Mouse (Mus musculus) right cerebral cortex, postnatal 10 days (tissue): ENCODE measurements at regions not wholly inside any gene's neighbourhood (a gene's known extent, or its start where the extent isn't known, plus 50 kb on each side); places are given as distances from the start of the nearest gene placed in this dataset.

ENCODE experiments used
- DNase-seq, 2 experiments: peaks; one replicate each; pipeline ENCODE4 v3.0.0; 2021; ENCODE audit warnings: low spot score in 2 of 2

DNA sequence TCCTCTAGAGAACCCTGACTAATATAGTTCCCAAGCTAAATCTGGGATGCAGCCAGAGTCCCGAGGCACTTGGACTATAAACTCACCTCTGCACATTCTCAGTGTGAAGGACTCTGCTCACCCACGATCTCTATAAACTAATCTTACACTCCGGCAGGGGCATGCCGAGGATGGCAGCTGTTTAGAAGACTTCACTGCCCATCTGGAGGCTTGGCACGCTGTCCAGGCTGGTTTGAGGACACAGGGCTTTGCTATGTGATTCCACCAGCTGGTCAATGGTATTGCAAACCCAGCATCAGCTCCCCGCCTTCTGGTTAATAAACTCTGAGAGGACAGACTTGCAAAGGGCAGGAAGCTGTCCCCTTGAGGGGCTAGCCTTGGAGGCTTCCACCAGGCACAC is 153.3 kb upstream of the Irx3 start:
- DNase-seq = peak; percentile 31

- no peak for DNase-seq
These were observed 151.1 kb upstream of the Irx3 start for GRCm38 (mm10) chr8:91952981-91953380.

DNA sequence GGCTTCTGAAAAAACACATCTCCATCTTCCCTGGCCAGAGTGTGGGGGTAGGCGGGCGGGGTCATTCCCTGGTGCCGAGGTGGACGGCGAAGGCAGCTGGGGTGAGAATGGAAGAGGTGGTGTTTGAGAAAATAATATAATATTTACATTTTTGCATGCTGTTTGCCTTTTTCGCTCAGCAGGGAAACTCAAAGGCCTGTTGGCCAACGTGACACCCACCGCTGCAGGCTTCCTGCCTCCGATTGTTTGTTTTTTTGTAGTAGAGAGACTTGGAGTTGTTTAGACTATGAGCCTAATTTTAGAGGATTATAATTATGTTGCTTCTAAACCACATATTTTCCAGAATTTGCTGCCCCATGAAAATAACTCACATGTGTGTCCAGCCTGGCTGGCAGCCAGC is 147.2 kb upstream of the Irx3 start:
- DNase-seq = no peak

DNA sequence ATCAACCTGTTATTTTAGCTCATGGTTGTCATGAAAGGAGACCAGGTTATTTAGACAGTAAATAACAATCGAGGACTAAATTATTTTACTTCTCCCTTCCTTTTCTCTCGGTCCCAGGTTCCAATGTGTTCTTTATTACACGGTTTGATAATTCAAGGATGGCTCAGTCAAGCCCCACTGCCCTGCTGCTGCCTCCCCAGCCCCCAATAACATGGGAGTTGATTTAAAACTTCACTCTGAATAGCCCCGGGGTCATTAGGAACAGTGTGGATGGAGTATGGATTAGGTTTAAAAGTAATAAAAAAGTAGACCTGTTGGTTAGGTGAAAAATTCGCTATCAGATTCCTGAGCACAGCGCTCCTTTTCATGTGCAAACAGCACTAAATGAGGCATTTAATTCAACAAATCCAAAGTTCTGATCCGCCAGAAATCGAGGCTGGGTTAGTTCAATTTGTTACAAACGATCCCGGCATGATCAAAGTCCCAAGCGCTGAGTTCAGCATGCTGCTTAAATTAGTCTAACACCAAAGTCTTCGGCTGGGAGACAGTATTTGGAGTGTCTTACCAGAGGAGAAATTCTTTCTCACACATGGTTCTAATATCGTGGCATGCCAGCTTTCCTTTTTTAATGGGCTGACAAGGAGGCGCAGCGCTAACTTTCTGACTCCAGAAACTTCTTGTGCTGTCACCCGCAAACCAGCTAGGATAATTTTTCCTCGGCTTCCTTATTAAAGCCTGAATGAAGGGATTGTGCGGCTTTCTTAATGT is 146.5 kb upstream of the Irx3 start:
- DNase-seq = no peak

- DNase-seq = no peak
These were observed 139.1 kb upstream of the Irx3 start for GRCm38 (mm10) chr8:91941005-91941404.

GRCm38 (mm10) chr8:91937227-91937626 is 135.4 kb upstream of the Irx3 start:
- no peak for DNase-seq

- no peak for DNase-seq
These were observed 128.7 kb upstream of the Irx3 start for GRCm38 (mm10) chr8:91930520-91930919.

DNA sequence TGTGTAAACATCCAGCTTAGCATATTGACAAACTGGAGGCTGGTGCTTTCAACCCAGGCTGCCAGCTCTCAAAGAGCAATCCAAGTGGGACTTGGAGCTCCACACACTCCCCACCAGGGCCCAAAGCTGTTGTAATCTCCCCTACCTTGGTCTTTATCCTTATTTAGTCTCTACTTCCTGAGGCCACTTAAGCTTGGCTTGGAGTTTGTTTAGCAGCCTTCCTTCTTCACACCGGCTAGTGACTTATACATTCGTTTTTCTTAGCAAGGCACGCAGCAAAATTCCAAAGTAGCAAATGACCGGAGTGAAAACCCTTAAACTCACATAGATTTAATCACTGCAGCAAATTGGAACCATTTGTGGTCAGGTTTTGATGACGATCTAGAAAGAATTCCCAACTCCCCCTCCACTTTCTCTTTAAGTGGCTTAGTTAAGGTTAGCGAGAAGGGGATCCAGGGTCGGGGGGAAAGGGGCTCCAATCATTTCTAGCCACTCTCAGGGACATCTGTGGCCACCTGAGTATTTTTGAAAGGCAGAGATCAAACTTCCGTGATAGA is 124.2 kb upstream of the Irx3 start:
- no peak for DNase-seq

- no peak for DNase-seq
These were observed 122.3 kb upstream of the Irx3 start for GRCm38 (mm10) chr8:91924152-91924551.

DNA sequence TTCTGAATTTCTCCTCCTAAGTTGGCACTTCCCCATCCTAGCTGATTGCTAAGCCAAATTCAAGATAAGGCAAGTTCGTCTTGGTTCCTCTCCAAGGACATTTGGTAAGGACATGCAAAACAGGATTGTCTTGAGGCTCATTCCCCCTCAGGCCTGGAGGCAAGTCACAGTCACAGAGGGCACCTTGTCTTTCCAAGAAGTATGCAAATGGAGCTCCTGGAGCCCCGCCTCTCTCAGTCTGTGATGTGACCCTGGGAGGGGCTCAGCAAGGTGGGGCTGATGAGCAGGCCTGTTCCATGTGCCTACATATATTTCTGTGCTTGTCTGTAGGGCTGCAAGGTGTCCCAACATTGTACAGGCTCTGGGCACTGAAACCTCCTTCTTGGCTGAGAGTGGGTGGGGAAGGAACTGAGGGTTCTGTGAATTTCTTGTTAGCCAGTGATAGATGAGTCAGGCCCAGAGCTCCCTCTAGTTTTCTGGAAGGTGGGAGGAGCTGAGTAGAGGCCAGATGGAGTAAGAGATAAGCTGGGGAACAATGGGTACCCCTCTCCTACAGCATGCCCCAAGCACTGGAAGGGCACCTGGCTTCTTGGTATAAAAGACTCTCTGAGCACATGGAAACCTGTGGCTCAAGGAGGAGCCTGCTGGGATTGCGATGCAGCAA is 120.5 kb upstream of the Irx3 start:
- no peak for DNase-seq

- peak; percentile 37 to 39 for DNase-seq
These were observed 116.0 kb upstream of the Irx3 start for GRCm38 (mm10) chr8:91917834-91918233.

DNA sequence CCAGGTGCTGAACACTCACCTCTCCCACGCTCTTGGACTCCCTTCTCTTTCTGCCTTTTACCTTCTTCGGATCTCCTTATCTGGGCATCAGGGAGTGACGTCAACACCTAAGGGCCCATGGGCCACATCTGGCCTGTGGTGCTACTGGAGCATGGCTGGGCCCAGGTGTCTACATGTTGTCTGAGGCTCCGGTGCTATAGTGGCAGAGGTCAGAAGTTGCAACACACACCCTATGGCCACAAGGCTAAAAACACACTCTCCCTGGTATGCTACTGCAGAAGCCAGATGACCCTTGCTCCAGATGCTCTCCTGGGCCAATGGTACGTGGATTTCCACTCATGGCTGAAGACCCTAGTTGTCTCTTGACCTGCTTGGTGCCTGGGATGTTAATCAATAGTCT is 112.1 kb upstream of the Irx3 start:
- DNase-seq = no peak

GRCm38 (mm10) chr8:91913121-91913520 is 111.3 kb upstream of the Irx3 start:
- DNase-seq = no peak

DNA sequence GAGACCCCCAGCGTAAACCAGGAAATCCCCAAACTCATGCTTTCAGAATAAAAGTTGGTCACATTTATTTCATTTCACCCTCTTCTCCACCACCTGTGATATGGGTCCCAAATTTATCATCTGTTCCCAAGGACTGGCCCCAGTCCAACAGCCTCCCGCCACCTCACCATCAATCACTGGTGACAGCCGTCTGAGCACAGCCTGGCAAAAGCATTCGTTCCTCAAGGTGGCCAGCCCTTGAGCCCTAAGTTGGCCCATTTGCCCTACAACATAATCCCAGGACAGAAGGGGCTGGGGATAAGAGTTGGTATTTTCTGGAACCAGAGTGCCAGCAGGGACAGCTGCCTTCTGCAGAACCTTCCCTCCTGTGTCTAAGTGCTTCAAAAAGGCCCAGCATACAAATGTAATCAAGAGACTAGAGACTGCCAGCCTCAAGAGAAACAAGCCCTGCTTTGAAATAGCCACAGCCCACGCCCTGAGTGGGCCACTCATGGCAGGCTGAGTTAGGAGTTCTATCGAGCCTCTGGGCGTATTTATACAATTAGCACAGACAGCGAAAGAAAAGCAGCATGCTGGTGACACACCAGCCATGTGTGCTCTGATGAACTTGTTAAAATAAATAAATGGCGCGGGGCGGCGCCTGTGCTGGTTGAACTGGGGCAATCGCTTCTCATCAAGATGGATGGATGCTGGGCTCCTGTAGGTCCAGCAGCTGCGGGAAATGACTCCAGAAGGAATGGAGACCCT is 107.9 kb upstream of the Irx3 start:
- DNase-seq = peak; percentile 28 to 50

- no peak for DNase-seq
These were observed 107.0 kb upstream of the Irx3 start for GRCm38 (mm10) chr8:91908731-91909353.

DNA sequence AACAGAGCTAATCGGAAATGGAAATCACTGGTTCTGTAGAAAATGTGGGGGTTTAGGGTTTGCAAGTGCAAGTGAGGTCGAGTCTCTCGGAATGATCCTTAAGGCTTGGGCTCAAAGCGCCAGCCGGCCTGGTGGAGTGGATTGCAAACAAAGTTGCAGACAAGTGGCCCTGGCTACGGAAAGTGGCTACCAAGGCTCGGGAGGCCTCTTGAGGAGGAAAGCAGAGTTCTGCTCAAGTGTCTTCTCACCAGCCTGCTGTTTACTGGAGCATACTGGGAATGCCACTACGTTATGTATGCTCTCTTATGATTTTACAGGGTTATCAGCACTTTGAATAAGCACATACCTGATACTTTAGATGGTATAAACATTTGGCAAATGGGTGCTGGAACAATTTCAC is 105.3 kb upstream of the Irx3 start:
- DNase-seq = no peak

GRCm38 (mm10) chr8:91901525-91902281 is 99.8 kb upstream of the Irx3 start:
- no peak for DNase-seq

DNA sequence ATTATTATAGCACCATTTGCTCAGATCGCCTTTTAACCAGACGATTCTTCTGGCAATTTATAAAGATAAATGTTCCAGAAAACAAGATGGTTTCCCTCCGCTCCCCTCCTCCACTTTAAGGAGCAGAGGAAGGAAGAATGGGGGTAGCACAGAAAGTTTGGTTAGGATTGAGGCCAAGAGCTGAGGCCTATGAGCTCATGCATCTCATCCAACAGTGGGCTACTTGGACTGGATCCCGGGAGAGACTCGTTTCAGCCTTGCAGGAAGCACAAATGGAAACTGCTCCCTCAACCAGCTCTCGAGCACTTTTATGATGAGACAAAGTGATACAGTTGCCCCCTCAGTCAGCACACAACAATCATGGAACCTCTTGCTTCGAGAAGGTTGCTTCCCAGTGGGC is 97.9 kb upstream of the Irx3 start:
- peak; percentile 46 to 59 for DNase-seq

DNA sequence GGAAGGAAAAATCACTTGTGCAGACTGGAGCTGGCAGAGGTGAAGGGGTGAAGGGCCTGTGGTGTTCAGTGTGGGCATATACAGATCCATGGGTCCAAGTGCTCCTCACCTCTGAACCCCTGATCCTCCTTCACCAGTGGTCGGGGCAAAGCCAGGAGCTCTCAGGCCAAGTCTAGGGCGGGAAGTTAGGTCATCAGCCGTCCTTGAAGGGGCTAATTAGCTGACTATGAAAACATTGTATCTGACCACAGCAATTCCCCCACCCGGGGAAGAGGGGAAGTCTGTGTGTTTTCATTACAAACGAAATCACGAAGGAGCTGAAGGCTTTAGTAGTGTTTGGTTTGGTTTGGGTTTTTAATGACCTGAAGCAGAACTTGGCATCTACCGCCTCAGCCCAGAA is 95.5 kb upstream of the Irx3 start:
- no peak for DNase-seq

DNA sequence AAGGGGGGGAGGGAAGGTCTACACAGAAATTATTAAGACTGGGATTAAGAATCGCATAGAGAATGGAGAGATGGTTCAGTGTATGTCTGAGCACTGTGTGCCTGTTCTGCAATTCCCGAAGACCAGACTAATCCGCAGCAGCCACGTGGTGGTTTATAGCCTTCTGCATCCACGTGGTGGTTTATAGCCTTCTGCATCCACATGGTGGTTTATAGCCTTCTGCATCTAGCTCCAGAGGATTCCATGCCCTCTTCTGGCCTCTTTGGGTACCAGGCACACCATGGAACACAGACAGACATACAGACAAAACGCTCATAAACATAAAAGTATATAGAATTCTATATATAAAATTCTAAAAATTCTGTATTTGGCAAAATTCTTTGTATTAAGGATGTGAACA is 94.1 kb upstream of the Irx3 start:
- no peak for DNase-seq

GRCm38 (mm10) chr8:91884862-91885261 is 83.0 kb upstream of the Irx3 start:
- no peak for DNase-seq
